Mouse (Mus musculus): ENCODE measurements around the gene Nptx1. TPM values are rescaled to one million over a fixed set of nuclear protein-coding genes. Genes with fewer than 3 reads are reported as not detected.

Gene Nptx1
- total RNA-seq, 4 experiments from 2014 or later: 0.09 to 0.24 (median 0.16) TPM

- DNase-seq (ENCODE audit: low spot score): no peak
Observed at GRCm38 (mm10) chr11:119550546-119551335, 3.2 kb upstream of the Nptx1 start.

GRCm38 (mm10) chr11:119549371-119549811 is 1.8 kb upstream of the Nptx1 start:
- DNase-seq (ENCODE audit: low spot score): no peak

- DNase-seq (ENCODE audit: low spot score): no peak
Observed at GRCm38 (mm10) chr11:119548741-119549370, 1.3 kb upstream of the Nptx1 start.

GRCm38 (mm10) chr11:119547951-119548591 is 518 bp upstream of the Nptx1 start:
- no peak for DNase-seq (ENCODE audit: low spot score)

- DNase-seq (ENCODE audit: low spot score): peak; percentile 34
Observed at GRCm38 (mm10) chr11:119546496-119547182, 914 bp downstream of the Nptx1 start.

GRCm38 (mm10) chr11:119545741-119546495 is 1.6 kb downstream of the Nptx1 start:
- no peak for DNase-seq (ENCODE audit: low spot score)

GRCm38 (mm10) chr11:119545281-119545680 is 2.3 kb downstream of the Nptx1 start:
- DNase-seq (ENCODE audit: low spot score): no peak

- no peak for DNase-seq (ENCODE audit: low spot score)
Observed at GRCm38 (mm10) chr11:119544518-119545105, 2.9 kb downstream of the Nptx1 start.

- no peak for DNase-seq (ENCODE audit: low spot score)
Observed at GRCm38 (mm10) chr11:119543816-119544517, 3.6 kb downstream of the Nptx1 start.

- DNase-seq (ENCODE audit: low spot score): no peak
Observed at GRCm38 (mm10) chr11:119542886-119543285, 4.7 kb downstream of the Nptx1 start.

- DNase-seq (ENCODE audit: low spot score): no peak
Observed at GRCm38 (mm10) chr11:119542371-119542770, 5.2 kb downstream of the Nptx1 start.

GRCm38 (mm10) chr11:119541082-119541481 is 6.5 kb downstream of the Nptx1 start:
- no peak for DNase-seq (ENCODE audit: low spot score)

GRCm38 (mm10) chr11:119540560-119540959 is 7.0 kb downstream of the Nptx1 start:
- no peak for DNase-seq (ENCODE audit: low spot score)

GRCm38 (mm10) chr11:119539944-119540343 is 7.6 kb downstream of the Nptx1 start:
- no peak for DNase-seq (ENCODE audit: low spot score)

- DNase-seq (ENCODE audit: low spot score): no peak
Observed at GRCm38 (mm10) chr11:119533745-119534144, 13.8 kb downstream of the Nptx1 start.

- no peak for DNase-seq (ENCODE audit: low spot score)
Observed at GRCm38 (mm10) chr11:119532460-119532859, 15.1 kb downstream of the Nptx1 start.

GRCm38 (mm10) chr11:119528930-119529329 is 18.6 kb downstream of the Nptx1 start:
- DNase-seq (ENCODE audit: low spot score): no peak

- DNase-seq (ENCODE audit: low spot score): no peak
Observed at GRCm38 (mm10) chr11:119526068-119526966, 21.2 kb downstream of the Nptx1 start.

GRCm38 (mm10) chr11:119524545-119524949 is 23.0 kb downstream of the Nptx1 start:
- DNase-seq (ENCODE audit: low spot score): peak; percentile 87
